10 mouse cellular contexts compared by ENCODE assay signal in genomic region chr3:90253174-90253573, GRCm38 (mm10). TPM values are rescaled to one million over a fixed set of nuclear protein-coding genes. Genes with fewer than 3 reads are reported as not detected.
DNase-seq lines count a peak whose midpoint lies in the region; ATAC-seq and TF ChIP-seq lines count a peak whose summit lies in the region.
"Not testable (repeated sequence)": the region's sequence is repeated elsewhere in the genome, so short reads cannot be mapped to it uniquely, and the experiment has no call there.
"Had no signal": no experiment of that assay in that cellular context is flagged by ENCODE, and none has a peak within 500 bp of the region (broad histone marks: within the 10 kb centered on the region; RNA-seq: fewer than 3 reads in every experiment).

No protein-coding gene starts in this region.

- H3K4me1 ChIP-seq in CH12.LX (ENCODE audit: control insufficient read depth in 1 of 2, insufficient read depth in 2 of 2) = peaks cover 8 to 36% of the 10 kb centered on the region in 2 experiments
- H3K4me1 ChIP-seq in embryonic facial prominence, embryonic 13.5 days = peaks cover 32% of the 10 kb centered on the region
- peaks cover 24% of the 10 kb centered on the region for H3K4me1 ChIP-seq in forebrain, embryonic 16.5 days (replicated peaks; ENCODE audit: control insufficient read depth, insufficient read depth, low read length)
- peaks cover 23% of the 10 kb centered on the region for H3K4me1 ChIP-seq in hindbrain, embryonic 14.5 days (replicated peaks; ENCODE audit: control insufficient read depth, insufficient read depth, low read length)
- H3K4me1 ChIP-seq in kidney, embryonic 16.5 days (ENCODE audit: insufficient read depth, low read length) = peaks cover 29% of the 10 kb centered on the region
- peaks cover 27% of the 10 kb centered on the region for H3K4me1 ChIP-seq in lung, embryonic 15.5 days

- H3K79me2 ChIP-seq in CH12.LX (replicated peaks; ENCODE audit: control insufficient read depth, extremely low read depth, insufficient read depth, poor library complexity, severe bottlenecking) = peaks cover 55% of the 10 kb centered on the region
- H3K79me2 ChIP-seq in myocyte (ENCODE audit: control insufficient read depth, insufficient read depth) = peaks cover 46% of the 10 kb centered on the region

- 61% methylated on average over 1 of the region's 1 CpGs for WGBS in embryonic facial prominence, embryonic 13.5 days
- 68% methylated on average over 1 of the region's 1 CpGs for WGBS in forebrain, embryonic 16.5 days
- 95% methylated on average over 1 of the region's 1 CpGs for WGBS in hindbrain, embryonic 14.5 days
- 84% methylated on average over 1 of the region's 1 CpGs for WGBS in kidney, embryonic 16.5 days
- WGBS in lung, embryonic 15.5 days = 68% methylated on average over 1 of the region's 1 CpGs

- TF ChIP-seq CTCF in CH12.LX (conservative IDR thresholded peaks at IDR 0.05 in 1 of 2, IDR thresholded peaks at IDR 0.05 in 1 of 2; ENCODE audit: low read depth in 2 of 2, low read length in 2 of 2) = not testable (repeated sequence)

- TF ChIP-seq POLR2A in CH12.LX (IDR thresholded peaks at IDR 0.05; ENCODE audit: low read depth, low read length); myocyte (IDR thresholded peaks at IDR 0.05; ENCODE audit: insufficient read length, low read depth): not testable (repeated sequence)

- not testable (repeated sequence) for ATAC-seq in embryonic facial prominence, embryonic 13.5 days (ENCODE audit: insufficient number of reproducible peaks, insufficient read depth, low FRiP score, low TSS enrichment, low read depth); lung, embryonic 15.5 days (ENCODE audit: borderline replicate concordance, extremely low read depth, low FRiP score, low TSS enrichment)
- peak; percentile 1 for ATAC-seq in forebrain, embryonic 16.5 days
- ATAC-seq in hindbrain, embryonic 14.5 days (ENCODE audit: low FRiP score) = peak; percentile 0; the same call in 1 of the 2 replicates
- peak; percentile 1; the same call in 1 of the 2 replicates for ATAC-seq in kidney, embryonic 16.5 days (ENCODE audit: low FRiP score, low TSS enrichment)

- dilution Hi-C loops in CH12.LX (cut with MboI; ENCODE audit: extremely low pct_ligation_motif_present, extremely low pct_unique_long_range_greater_than_20kb, low sequenced_read_pairs) = not testable (repeated sequence)

- in situ Hi-C loops in CH12.LX (cut with MboI; ENCODE audit: low pct_ligation_motif_present, low pct_unique_long_range_greater_than_20kb, low sequenced_read_pairs) = not testable (repeated sequence)

- H3K9ac ChIP-seq in CH12.LX (ENCODE audit: insufficient read depth, low read depth) = peak overlapping the region; percentile 85; the same call in 1 of the 2 replicates
- not testable (repeated sequence) for H3K9ac ChIP-seq in embryonic facial prominence, embryonic 13.5 days; forebrain, embryonic 16.5 days (replicated peaks; ENCODE audit: low read depth, low read length); kidney, embryonic 16.5 days (replicated peaks; ENCODE audit: low read length); lung, embryonic 15.5 days
- H3K9ac ChIP-seq in hindbrain, embryonic 14.5 days = peak overlapping the region; percentile 92; the same call in 1 of the 2 replicates

- H3K4me2 ChIP-seq in CH12.LX (ENCODE audit: insufficient read depth, low read depth, poor library complexity, severe bottlenecking) (peak overlapping the region; percentile 29), myocyte (ENCODE audit: low read depth) (peak overlapping the region; percentile 65)
- H3K4me2 ChIP-seq in embryonic facial prominence, embryonic 13.5 days = peak overlapping the region; percentile 82
- H3K4me2 ChIP-seq in forebrain, embryonic 16.5 days (ENCODE audit: low read length); kidney, embryonic 16.5 days (replicated peaks; ENCODE audit: low read depth, low read length): not testable (repeated sequence)
- H3K4me2 ChIP-seq in hindbrain, embryonic 14.5 days (replicated peaks) = peak overlapping the region; percentile 90
- peak overlapping the region; percentile 54; the same call in 1 of the 2 replicates for H3K4me2 ChIP-seq in lung, embryonic 15.5 days

- not testable (repeated sequence) for H3K9me3 ChIP-seq in CH12.LX (replicated peaks; ENCODE audit: low read length); embryonic facial prominence, embryonic 13.5 days; forebrain, embryonic 16.5 days (ENCODE audit: control insufficient read depth, low read length); hindbrain, embryonic 14.5 days (ENCODE audit: control insufficient read depth, low read length); kidney, embryonic 16.5 days (ENCODE audit: low read length); lung, embryonic 15.5 days

- not testable (repeated sequence) for TF ChIP-seq EP300 in CH12.LX (IDR thresholded peaks at IDR 0.05; ENCODE audit: low read length)

- not testable (repeated sequence) for DNase-seq in CH12.LX (ENCODE audit: extremely low read depth); hindbrain, embryonic 14.5 days (ENCODE audit: low spot score)

- H3ac ChIP-seq in myocyte (ENCODE audit: control insufficient read depth, insufficient read length) = not testable (repeated sequence)

- H3K4me3 ChIP-seq in CH12.LX (replicated peaks in 1 of 3; ENCODE audit: low read depth in 2 of 3, low read length in 2 of 3, poor library complexity in 1 of 3); embryonic facial prominence, embryonic 13.5 days; forebrain, embryonic 16.5 days (replicated peaks; ENCODE audit: low read length); kidney, embryonic 16.5 days (ENCODE audit: low read length); lung, embryonic 15.5 days: not testable (repeated sequence)
- H3K4me3 ChIP-seq in hindbrain, embryonic 14.5 days (replicated peaks; ENCODE audit: low read length) = peak overlapping the region; percentile 81; the same call in 1 of the 2 replicates
- H3K4me3 ChIP-seq in myocyte = peak overlapping the region; percentile 83

- TF ChIP-seq RAD21 in CH12.LX (IDR thresholded peaks at IDR 0.05; ENCODE audit: low read depth, low read length) = not testable (repeated sequence)

- not testable (repeated sequence) for H3K27me3 ChIP-seq in CH12.LX (replicated peaks); embryonic facial prominence, embryonic 13.5 days; forebrain, embryonic 16.5 days (replicated peaks; ENCODE audit: control insufficient read depth, insufficient read depth, low read length); hindbrain, embryonic 14.5 days (ENCODE audit: control insufficient read depth, insufficient read depth, low read length); kidney, embryonic 16.5 days (ENCODE audit: insufficient read depth, low read length); lung, embryonic 15.5 days; myocyte (ENCODE audit: control insufficient read depth, insufficient read depth, insufficient read length)

- peaks cover 26 to 34% of the 10 kb centered on the region in 2 experiments for H3K36me3 ChIP-seq in CH12.LX (replicated peaks in 1 of 2; ENCODE audit: control insufficient read depth in 1 of 2, insufficient read depth in 1 of 2, low read length in 1 of 2)
- H3K36me3 ChIP-seq in embryonic facial prominence, embryonic 13.5 days = peaks cover 37% of the 10 kb centered on the region
- H3K36me3 ChIP-seq in forebrain, embryonic 16.5 days (ENCODE audit: control insufficient read depth, insufficient read depth) = not testable (repeated sequence)
- H3K36me3 ChIP-seq in hindbrain, embryonic 14.5 days (replicated peaks; ENCODE audit: control insufficient read depth, insufficient read depth) = peaks cover 32% of the 10 kb centered on the region
- peaks cover 25% of the 10 kb centered on the region for H3K36me3 ChIP-seq in kidney, embryonic 16.5 days (ENCODE audit: insufficient read depth, low read length)
- peaks cover 24% of the 10 kb centered on the region for H3K36me3 ChIP-seq in lung, embryonic 15.5 days
- H3K36me3 ChIP-seq in myocyte (ENCODE audit: control insufficient read depth, insufficient read depth) = peaks cover 15% of the 10 kb centered on the region

- not testable (repeated sequence) for H3K27ac ChIP-seq in CH12.LX (ENCODE audit: insufficient read depth, low read depth); embryonic facial prominence, embryonic 13.5 days; forebrain, embryonic 16.5 days (ENCODE audit: low read length); kidney, embryonic 16.5 days (ENCODE audit: low read length); lung, embryonic 15.5 days
- H3K27ac ChIP-seq in hindbrain, embryonic 14.5 days = 0 out of 2 replicates have a peak overlapping the region, but pooled peaks have one; percentile 55

RNA-seq across cellular contexts. Expression of gene Crtc2, which starts 0.8 kb away (rescaled TPM):
- total RNA-seq in CH12.LX (2012; rRNA removed) (13.5 and 14.1 TPM in 2 replicates), CH12.LX (2014; rRNA removed) (5.4 and 6.1 TPM in 2 replicates)
- polyA plus RNA-seq in CH12.LX (2012; ENCODE audit: insufficient read length, low read depth) (62.1 and 69.8 TPM in 2 replicates), myocyte (2012; fragmentation: generic; extraction: Trizol) (19.9 TPM)
- 25.9 and 26.9 TPM in 2 replicates for polyA plus RNA-seq in embryonic facial prominence, embryonic 13.5 days (2015; fragmentation: Nextera tagmentation; extraction: Ambion mirVana)
- polyA plus RNA-seq in forebrain, embryonic 16.5 days (2015; fragmentation: Nextera tagmentation; extraction: Ambion mirVana) = 18.5 and 23.2 TPM in 2 replicates
- polyA plus RNA-seq in hindbrain, embryonic 14.5 days (2014; fragmentation: Nextera tagmentation; extraction: Ambion mirVana) = 10.1 and 10.5 TPM in 2 replicates
- polyA plus RNA-seq in kidney, embryonic 16.5 days (2015; fragmentation: Nextera tagmentation; extraction: Ambion mirVana) = 24.8 and 33.7 TPM in 2 replicates
- polyA plus RNA-seq in lung, embryonic 15.5 days (2015; fragmentation: Nextera tagmentation; extraction: Ambion mirVana) = 19.9 and 21.1 TPM in 2 replicates

RNA-seq across cellular contexts. Expression of gene Slc39a1, which starts 5.2 kb away (rescaled TPM):
- total RNA-seq in CH12.LX (2012; rRNA removed) (42.2 and 44.4 TPM in 2 replicates), CH12.LX (2014; rRNA removed) (22.9 and 23.8 TPM in 2 replicates)
- polyA plus RNA-seq in CH12.LX (2012; ENCODE audit: insufficient read length, low read depth) (40.4 and 40.7 TPM in 2 replicates), myocyte (2012; fragmentation: generic; extraction: Trizol) (111 TPM)
- 86.2 and 92.6 TPM in 2 replicates for polyA plus RNA-seq in embryonic facial prominence, embryonic 13.5 days (2015; fragmentation: Nextera tagmentation; extraction: Ambion mirVana)
- polyA plus RNA-seq in forebrain, embryonic 16.5 days (2015; fragmentation: Nextera tagmentation; extraction: Ambion mirVana) = 42.5 and 43.1 TPM in 2 replicates
- 42.9 and 48.0 TPM in 2 replicates for polyA plus RNA-seq in hindbrain, embryonic 14.5 days (2014; fragmentation: Nextera tagmentation; extraction: Ambion mirVana)
- 108 and 114 TPM in 2 replicates for polyA plus RNA-seq in kidney, embryonic 16.5 days (2015; fragmentation: Nextera tagmentation; extraction: Ambion mirVana)
- polyA plus RNA-seq in lung, embryonic 15.5 days (2015; fragmentation: Nextera tagmentation; extraction: Ambion mirVana) = 94.7 and 102 TPM in 2 replicates

RNA-seq across cellular contexts. Expression of gene Creb3l4, which starts 9.9 kb away (rescaled TPM):
- total RNA-seq in CH12.LX (2012; rRNA removed) (0.25 and 0.89 TPM in 2 replicates), CH12.LX (2014; rRNA removed) (0.21 and 0.72 TPM in 2 replicates)
- polyA plus RNA-seq in CH12.LX (2012; ENCODE audit: insufficient read length, low read depth) (0.59 and 0.70 TPM in 2 replicates), myocyte (2012; fragmentation: generic; extraction: Trizol) (0.22 TPM)
- polyA plus RNA-seq in embryonic facial prominence, embryonic 13.5 days (2015; fragmentation: Nextera tagmentation; extraction: Ambion mirVana) = 8.9 and 9.1 TPM in 2 replicates
- polyA plus RNA-seq in forebrain, embryonic 16.5 days (2015; fragmentation: Nextera tagmentation; extraction: Ambion mirVana) = 2.7 and 3.3 TPM in 2 replicates
- 1.8 and 1.9 TPM in 2 replicates for polyA plus RNA-seq in hindbrain, embryonic 14.5 days (2014; fragmentation: Nextera tagmentation; extraction: Ambion mirVana)
- polyA plus RNA-seq in kidney, embryonic 16.5 days (2015; fragmentation: Nextera tagmentation; extraction: Ambion mirVana) = 6.5 and 6.8 TPM in 2 replicates
- 6.0 and 6.3 TPM in 2 replicates for polyA plus RNA-seq in lung, embryonic 15.5 days (2015; fragmentation: Nextera tagmentation; extraction: Ambion mirVana)
- total RNA-seq: common myeloid progenitor, adult 5-6 weeks; gastrocnemius, adult 8-10 months; layer of hippocampus, postnatal 25 days had no signal

RNA-seq across cellular contexts. Expression of gene Dennd4b, which starts 11.8 kb away (rescaled TPM):
- 27.8 and 28.1 TPM in 2 replicates for total RNA-seq in CH12.LX (2012; rRNA removed)
- 9.4 and 9.8 TPM in 2 replicates for total RNA-seq in CH12.LX (2014; rRNA removed)
- 34.4 and 45.3 TPM in 2 replicates for polyA plus RNA-seq in CH12.LX (2012; ENCODE audit: insufficient read length, low read depth)
- polyA plus RNA-seq in embryonic facial prominence, embryonic 13.5 days (2015; fragmentation: Nextera tagmentation; extraction: Ambion mirVana) = 4.9 and 5.6 TPM in 2 replicates
- polyA plus RNA-seq in forebrain, embryonic 16.5 days (2015; fragmentation: Nextera tagmentation; extraction: Ambion mirVana) = 5.3 and 6.7 TPM in 2 replicates
- 7.1 and 8.9 TPM in 2 replicates for polyA plus RNA-seq in hindbrain, embryonic 14.5 days (2014; fragmentation: Nextera tagmentation; extraction: Ambion mirVana)
- polyA plus RNA-seq in kidney, embryonic 16.5 days (2015; fragmentation: Nextera tagmentation; extraction: Ambion mirVana) = 3.7 and 4.7 TPM in 2 replicates
- 3.4 and 4.8 TPM in 2 replicates for polyA plus RNA-seq in lung, embryonic 15.5 days (2015; fragmentation: Nextera tagmentation; extraction: Ambion mirVana)
- polyA plus RNA-seq in myocyte (2012; fragmentation: generic; extraction: Trizol) = 6.6 TPM

RNA-seq across cellular contexts. Expression of gene Jtb, which starts 21.8 kb away (rescaled TPM):
- total RNA-seq in CH12.LX (2012; rRNA removed) (50.8 and 62.9 TPM in 2 replicates), CH12.LX (2014; rRNA removed) (54.2 and 70.3 TPM in 2 replicates)
- polyA plus RNA-seq in CH12.LX (2012; ENCODE audit: insufficient read length, low read depth) (67.4 and 73.6 TPM in 2 replicates), myocyte (2012; fragmentation: generic; extraction: Trizol) (39.9 TPM)
- polyA plus RNA-seq in embryonic facial prominence, embryonic 13.5 days (2015; fragmentation: Nextera tagmentation; extraction: Ambion mirVana) = 107 and 113 TPM in 2 replicates
- 106 and 114 TPM in 2 replicates for polyA plus RNA-seq in forebrain, embryonic 16.5 days (2015; fragmentation: Nextera tagmentation; extraction: Ambion mirVana)
- polyA plus RNA-seq in hindbrain, embryonic 14.5 days (2014; fragmentation: Nextera tagmentation; extraction: Ambion mirVana) = 102 and 103 TPM in 2 replicates
- 103 and 105 TPM in 2 replicates for polyA plus RNA-seq in kidney, embryonic 16.5 days (2015; fragmentation: Nextera tagmentation; extraction: Ambion mirVana)
- polyA plus RNA-seq in lung, embryonic 15.5 days (2015; fragmentation: Nextera tagmentation; extraction: Ambion mirVana) = 90.2 and 100 TPM in 2 replicates
